Mouse (Mus musculus): ENCODE measurements around the gene Arhgef3. TPM values are rescaled to one million over a fixed set of nuclear protein-coding genes. Genes with fewer than 3 reads are reported as not detected.
A peak's percentile ranks its signal among the peaks of the same experiment; 100 is the strongest.

The Arhgef3 gene
- polyA plus RNA-seq, 1 experiment, result 17.3 TPM

DNA sequence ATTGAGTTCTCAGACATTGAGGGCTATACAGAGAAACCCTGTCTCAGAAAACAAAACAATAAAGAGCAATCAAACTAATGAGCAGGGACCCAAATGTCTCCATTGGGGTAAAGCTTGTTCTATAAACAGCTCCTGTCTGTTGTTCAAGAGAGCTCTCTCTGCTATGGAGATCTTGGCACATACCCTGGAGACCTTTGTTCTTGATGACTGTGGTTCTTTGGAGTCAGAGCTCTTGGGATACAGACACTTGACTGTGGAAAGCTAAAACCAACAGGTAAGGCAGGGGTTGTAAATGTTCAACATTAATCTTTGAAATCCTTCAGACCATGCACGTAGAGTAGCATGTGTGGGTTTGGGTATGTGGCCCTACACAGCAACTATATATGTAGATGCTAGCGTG is 55.7 kb downstream of the Arhgef3 start:
- Histone ChIP-seq H3K27me3 (replicated peaks; ENCODE audit: control insufficient read depth, insufficient read depth, low read length) (no peaks in the 10 kb centered on the region), H3K4me1 (ENCODE audit: control insufficient read depth, insufficient read depth, low read length) (peaks cover 32% of the 10 kb centered on the region), H3K4me3 (ENCODE audit: insufficient read depth, low read depth, low read length) (no peak overlapping the region), H3K27ac (ENCODE audit: insufficient read depth, low read depth, low read length) (no peak overlapping the region), H3K36me3 (ENCODE audit: control insufficient read depth, insufficient read depth, low read length) (no peaks in the 10 kb centered on the region)
- 74% methylated on average over 2 of the region's 2 CpGs for WGBS
- peak; percentile 79 for DNase-seq
- no peak for TF ChIP-seq CTCF (conservative IDR thresholded peaks at IDR 0.05; ENCODE audit: insufficient read depth, insufficient read length, low read depth, low read length)
- no peak for TF ChIP-seq POLR2A (IDR thresholded peaks at IDR 0.05; ENCODE audit: low read depth, low read length)

DNA sequence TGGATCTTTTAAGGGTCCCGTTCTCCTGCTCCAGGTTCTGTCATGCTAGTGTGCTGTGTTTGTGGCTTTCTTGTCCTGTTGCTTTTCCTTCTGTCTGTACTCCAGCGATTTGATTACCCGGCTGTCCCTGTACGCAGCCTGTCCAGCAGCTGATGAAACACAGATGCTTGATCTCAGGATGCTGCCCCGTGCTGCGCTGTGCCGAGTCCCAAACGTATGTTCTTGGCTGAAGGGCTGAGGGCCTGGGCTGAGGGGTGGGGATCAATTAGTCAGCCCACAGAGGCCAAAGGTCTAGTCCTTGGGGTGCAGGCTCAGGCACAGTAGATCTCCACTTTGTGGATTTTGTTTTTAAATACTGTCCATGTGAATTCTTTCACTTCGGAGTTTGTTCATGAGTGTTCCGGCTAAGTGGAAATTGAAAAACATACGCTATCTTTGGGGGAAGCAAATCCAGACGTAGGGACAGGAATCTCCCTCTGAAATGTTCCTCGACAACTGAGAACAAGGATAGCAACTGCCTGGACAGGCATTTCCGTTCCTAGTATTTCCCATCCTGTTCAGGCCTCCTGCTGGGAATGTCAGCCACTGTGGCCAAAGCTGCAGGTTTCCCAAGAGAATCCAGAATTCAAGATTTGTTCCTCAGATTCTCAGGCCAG is 56.6 kb downstream of the Arhgef3 start:
- peak; percentile 56 for DNase-seq
- H3K4me1 ChIP-seq (ENCODE audit: control insufficient read depth, insufficient read depth, low read length), result peaks cover 32% of the 10 kb centered on the region
- no peak overlapping the region for H3K4me3 ChIP-seq (ENCODE audit: insufficient read depth, low read depth, low read length)
- H3K27ac ChIP-seq (ENCODE audit: insufficient read depth, low read depth, low read length), result peak overlapping the region; percentile 30; the same call in 1 of the 2 replicates
- no peak for TF ChIP-seq POLR2A (IDR thresholded peaks at IDR 0.05; ENCODE audit: low read depth, low read length)
- TF ChIP-seq CTCF (conservative IDR thresholded peaks at IDR 0.05; ENCODE audit: insufficient read depth, insufficient read length, low read depth, low read length), result no peak
- 60% methylated on average over 14 of the region's 14 CpGs for WGBS
- H3K27me3 ChIP-seq (replicated peaks; ENCODE audit: control insufficient read depth, insufficient read depth, low read length), result no peaks in the 10 kb centered on the region
- H3K36me3 ChIP-seq (ENCODE audit: control insufficient read depth, insufficient read depth, low read length), result no peaks in the 10 kb centered on the region

DNA sequence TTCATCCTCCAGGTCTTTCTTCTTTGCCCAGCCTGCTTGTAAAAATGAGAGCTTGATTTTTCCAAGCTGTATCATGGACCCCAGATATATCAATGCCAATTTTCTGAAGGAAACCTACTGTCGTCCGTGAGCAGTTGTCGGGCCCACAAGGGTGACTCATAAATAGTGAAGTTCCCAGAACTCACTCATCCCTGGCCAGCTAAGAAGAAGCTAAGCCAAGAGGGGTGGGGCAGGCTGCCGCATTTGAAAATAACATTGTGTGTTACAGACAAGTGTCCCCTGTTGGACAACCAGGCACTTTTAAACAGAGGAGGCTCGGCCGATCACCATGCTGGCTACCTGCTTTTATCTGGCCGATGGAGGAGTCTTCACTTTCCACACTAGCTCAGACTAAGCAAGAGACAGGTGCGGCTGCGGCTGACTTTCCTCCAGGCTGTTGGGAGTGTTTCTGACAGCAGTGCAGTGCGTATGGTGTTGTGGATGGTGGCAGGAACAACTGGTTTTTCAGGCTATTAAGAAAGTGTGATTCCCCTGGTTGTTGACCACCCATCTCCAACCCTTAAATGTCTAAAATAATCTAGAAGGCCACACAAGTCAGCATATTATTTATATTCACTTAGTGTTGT is 58.6 kb downstream of the Arhgef3 start:
- Histone ChIP-seq H3K36me3 (ENCODE audit: control insufficient read depth, insufficient read depth, low read length) (no peaks in the 10 kb centered on the region), H3K27me3 (replicated peaks; ENCODE audit: control insufficient read depth, insufficient read depth, low read length) (no peaks in the 10 kb centered on the region), H3K27ac (ENCODE audit: insufficient read depth, low read depth, low read length) (no peak overlapping the region), H3K4me1 (ENCODE audit: control insufficient read depth, insufficient read depth, low read length) (peaks cover 26% of the 10 kb centered on the region), H3K4me3 (ENCODE audit: insufficient read depth, low read depth, low read length) (no peak overlapping the region)
- TF ChIP-seq CTCF (conservative IDR thresholded peaks at IDR 0.05; ENCODE audit: insufficient read depth, insufficient read length, low read depth, low read length) (no peak), POLR2A (IDR thresholded peaks at IDR 0.05; ENCODE audit: low read depth, low read length) (no peak)
- 55% methylated on average over 10 of the region's 10 CpGs for WGBS
- DNase-seq, result peak; percentile 86

DNA sequence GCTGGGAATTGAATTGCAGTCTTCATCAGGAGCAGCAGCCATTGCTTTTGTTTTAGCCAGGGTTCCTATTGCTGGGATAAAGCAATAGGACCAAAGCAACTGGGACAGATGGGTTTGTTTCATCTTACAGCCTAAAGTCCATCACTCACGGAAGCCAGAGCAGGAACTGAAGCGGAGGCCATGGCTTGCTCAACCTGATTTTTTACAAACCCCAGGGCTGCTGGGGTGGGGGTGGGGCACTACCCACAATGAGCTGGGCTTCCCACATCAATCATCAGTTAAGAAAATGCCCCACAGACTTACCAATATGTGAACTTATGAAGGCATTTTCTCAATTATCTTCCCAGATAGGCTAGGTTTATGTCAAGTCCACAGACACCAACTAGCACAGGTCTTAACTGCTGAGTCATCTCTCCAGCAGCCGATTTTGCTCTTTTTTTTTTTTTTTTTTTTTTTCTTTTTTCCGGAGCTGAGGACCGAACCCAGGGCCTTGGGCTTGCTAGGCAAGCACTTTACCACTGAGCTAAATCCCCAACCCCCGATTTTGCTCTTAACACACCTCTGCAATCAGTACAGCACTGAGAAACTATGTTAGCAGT is 59.6 kb downstream of the Arhgef3 start:
- Histone ChIP-seq H3K4me1 (ENCODE audit: control insufficient read depth, insufficient read depth, low read length) (peaks cover 33% of the 10 kb centered on the region), H3K27me3 (replicated peaks; ENCODE audit: control insufficient read depth, insufficient read depth, low read length) (no peaks in the 10 kb centered on the region), H3K27ac (ENCODE audit: insufficient read depth, low read depth, low read length) (no peak overlapping the region), H3K4me3 (ENCODE audit: insufficient read depth, low read depth, low read length) (no peak overlapping the region), H3K36me3 (ENCODE audit: control insufficient read depth, insufficient read depth, low read length) (no peaks in the 10 kb centered on the region)
- WGBS, result 50% methylated on average over 6 of the region's 6 CpGs
- no peak for DNase-seq
- TF ChIP-seq POLR2A (IDR thresholded peaks at IDR 0.05; ENCODE audit: low read depth, low read length) (no peak), CTCF (conservative IDR thresholded peaks at IDR 0.05; ENCODE audit: insufficient read depth, insufficient read length, low read depth, low read length) (no peak)

DNA sequence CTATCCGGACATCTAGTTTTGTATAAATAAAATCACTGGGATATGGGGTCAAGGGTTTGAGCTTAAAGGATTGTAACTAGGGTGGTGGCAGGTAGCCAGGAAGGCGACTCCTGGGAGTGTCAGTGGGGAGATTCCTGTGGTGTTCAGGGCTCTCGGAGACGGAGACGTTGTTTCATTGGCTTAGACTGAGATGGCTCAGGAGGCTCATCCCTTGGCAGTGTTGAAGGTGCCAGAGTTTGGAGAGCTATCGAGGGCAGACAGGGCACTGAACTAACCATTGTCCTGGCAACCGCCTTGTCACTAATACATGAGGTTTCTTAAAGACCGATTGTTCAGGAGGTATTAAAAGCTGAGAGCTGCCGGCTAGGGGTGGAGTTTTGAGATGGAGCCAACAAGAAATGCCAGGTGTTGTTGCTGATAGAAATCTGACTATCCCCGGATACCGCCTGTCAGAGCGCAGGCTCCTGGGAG is 60.2 kb downstream of the Arhgef3 start:
- 25% methylated on average over 12 of the region's 12 CpGs for WGBS
- Histone ChIP-seq H3K4me1 (ENCODE audit: control insufficient read depth, insufficient read depth, low read length) (peaks cover 33% of the 10 kb centered on the region), H3K27ac (ENCODE audit: insufficient read depth, low read depth, low read length) (no peak overlapping the region), H3K36me3 (ENCODE audit: control insufficient read depth, insufficient read depth, low read length) (no peaks in the 10 kb centered on the region), H3K4me3 (ENCODE audit: insufficient read depth, low read depth, low read length) (no peak overlapping the region), H3K27me3 (replicated peaks; ENCODE audit: control insufficient read depth, insufficient read depth, low read length) (no peaks in the 10 kb centered on the region)
- peak; percentile 76 for DNase-seq
- TF ChIP-seq CTCF (conservative IDR thresholded peaks at IDR 0.05; ENCODE audit: insufficient read depth, insufficient read length, low read depth, low read length), result no peak
- no peak for TF ChIP-seq POLR2A (IDR thresholded peaks at IDR 0.05; ENCODE audit: low read depth, low read length)

DNA sequence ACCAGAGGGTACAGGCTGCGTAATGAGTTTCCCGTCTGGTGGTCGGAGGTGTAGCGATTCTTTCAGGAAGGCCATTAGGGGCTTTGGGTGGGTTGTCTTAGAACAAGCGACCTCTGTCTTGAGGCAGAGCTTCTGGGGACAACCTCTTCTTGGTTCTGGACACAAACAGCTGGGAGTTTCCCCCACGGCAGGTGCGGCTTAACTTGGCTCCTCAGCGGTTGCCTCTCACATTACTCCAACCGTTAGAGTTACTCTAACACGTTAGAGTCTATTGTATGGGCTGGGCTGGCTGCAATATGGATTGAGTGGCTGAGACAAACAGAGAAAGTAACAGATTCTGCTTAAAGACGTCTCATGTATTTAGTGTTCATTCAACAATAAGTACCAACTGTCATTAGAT is 60.6 kb downstream of the Arhgef3 start:
- WGBS, result 69% methylated on average over 11 of the region's 11 CpGs
- no peak overlapping the region for H3K27ac ChIP-seq (ENCODE audit: insufficient read depth, low read depth, low read length)
- H3K27me3 ChIP-seq (replicated peaks; ENCODE audit: control insufficient read depth, insufficient read depth, low read length), result no peaks in the 10 kb centered on the region
- peaks cover 33% of the 10 kb centered on the region for H3K4me1 ChIP-seq (ENCODE audit: control insufficient read depth, insufficient read depth, low read length)
- DNase-seq, result no peak
- TF ChIP-seq CTCF (conservative IDR thresholded peaks at IDR 0.05; ENCODE audit: insufficient read depth, insufficient read length, low read depth, low read length) (no peak), POLR2A (IDR thresholded peaks at IDR 0.05; ENCODE audit: low read depth, low read length) (no peak)
- no peak overlapping the region for H3K4me3 ChIP-seq (ENCODE audit: insufficient read depth, low read depth, low read length)
- no peaks in the 10 kb centered on the region for H3K36me3 ChIP-seq (ENCODE audit: control insufficient read depth, insufficient read depth, low read length)
